Mouse (Mus musculus) testis, adult 2 months (tissue): ENCODE measurements around the gene Clca4a. TPM values are rescaled to one million over a fixed set of nuclear protein-coding genes. Genes with fewer than 3 reads are reported as not detected.
"Not testable (repeated sequence)": the region's sequence is repeated elsewhere in the genome, so short reads cannot be mapped to it uniquely, and the experiment has no call there.

Source experiments
- H3K27ac ChIP-seq: fragments of 200-500 bp; 2 replicates; pipeline ENCODE4 v1.5.1; 2012; ENCODE audit warnings: low read depth, low read length; ENCODE audit not compliant: control insufficient read depth, insufficient read depth
- H3K27me3 ChIP-seq: fragments of 200-500 bp; 2 replicates; pipeline ENCODE4 v1.6.1; 2012; ENCODE audit warnings: mild to moderate bottlenecking, low read length, moderate library complexity; ENCODE audit not compliant: control insufficient read depth, insufficient read depth
- H3K36me3 ChIP-seq: fragments of 200-500 bp; 2 replicates; pipeline ENCODE4 v1.6.1; 2012; ENCODE audit warnings: mild to moderate bottlenecking, low read length; ENCODE audit not compliant: control insufficient read depth, insufficient read depth
- H3K4me1 ChIP-seq: fragments of 200-500 bp; 2 replicates; pipeline ENCODE4 v1.6.1; 2012; ENCODE audit warnings: low read length; ENCODE audit not compliant: control insufficient read depth, insufficient read depth
- H3K4me3 ChIP-seq: fragments of 200-500 bp; 2 replicates; pipeline ENCODE4 v1.5.1; 2012; ENCODE audit warnings: low read depth, mild to moderate bottlenecking, low read length, moderate library complexity, mixed read lengths; ENCODE audit not compliant: control insufficient read depth
- CTCF ChIP-seq: fragments of 200-500 bp; IDR thresholded peaks from 2 replicates; pipeline ENCODE4 v1.5.1; 2012; ENCODE audit warnings: low read depth, mild to moderate bottlenecking, inconsistent platforms, low read length, moderate library complexity; ENCODE audit not compliant: control insufficient read depth, insufficient read depth, insufficient replicate concordance
- POLR2A ChIP-seq: fragments of 200-500 bp; IDR thresholded peaks from 2 replicates; pipeline ENCODE4 v1.6.1; 2012; ENCODE audit warnings: low read depth, mild to moderate bottlenecking, inconsistent platforms, low read length, moderate library complexity; ENCODE audit not compliant: control insufficient read depth
- polyA plus RNA-seq: library from polyadenylated mRNA; depleted of rRNA; stranded (reverse); fragments of >200 nt; gene quantifications from 2 replicates; pipeline ENCODE4 v1.2.3, GENCODE M21; 2012

Clca4a gene
- polyA plus RNA-seq, 1 experiment = not detected

- H3K27me3 ChIP-seq = no peaks in the 10 kb centered on the region
- TF ChIP-seq POLR2A (no peak), CTCF (no peak)
- H3K36me3 ChIP-seq = no peaks in the 10 kb centered on the region
- H3K4me3 ChIP-seq = no peak overlapping the region
- no peaks in the 10 kb centered on the region for H3K4me1 ChIP-seq
- no peak overlapping the region for H3K27ac ChIP-seq
Observed at GRCm38 (mm10) chr3:144977631-144978030, 2.8 kb upstream of the Clca4a start.

DNA sequence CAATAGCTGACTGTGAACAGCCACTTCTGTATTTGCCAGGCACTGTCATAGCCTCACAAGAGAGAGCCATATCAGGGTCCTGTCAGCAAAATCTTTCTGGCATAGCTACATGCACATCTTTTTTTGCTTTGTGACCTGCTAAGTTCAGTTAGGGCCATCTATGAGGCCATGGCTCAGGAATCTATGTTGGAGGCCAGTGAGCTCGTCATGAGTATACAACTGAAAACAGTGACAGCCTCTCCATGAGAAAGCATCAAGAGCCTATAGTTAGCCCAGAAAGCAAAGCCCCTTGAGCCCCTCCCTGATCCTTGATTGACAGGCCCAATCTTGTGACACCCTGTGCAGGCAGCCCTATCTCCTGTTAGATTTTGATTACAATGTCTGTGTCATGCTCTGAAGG is 1.2 kb upstream of the Clca4a start:
- Histone ChIP-seq H3K27me3 (no peaks in the 10 kb centered on the region), H3K36me3 (no peaks in the 10 kb centered on the region), H3K27ac (no peak overlapping the region), H3K4me1 (no peaks in the 10 kb centered on the region), H3K4me3 (no peak overlapping the region)
- no peak for TF ChIP-seq CTCF

DNA sequence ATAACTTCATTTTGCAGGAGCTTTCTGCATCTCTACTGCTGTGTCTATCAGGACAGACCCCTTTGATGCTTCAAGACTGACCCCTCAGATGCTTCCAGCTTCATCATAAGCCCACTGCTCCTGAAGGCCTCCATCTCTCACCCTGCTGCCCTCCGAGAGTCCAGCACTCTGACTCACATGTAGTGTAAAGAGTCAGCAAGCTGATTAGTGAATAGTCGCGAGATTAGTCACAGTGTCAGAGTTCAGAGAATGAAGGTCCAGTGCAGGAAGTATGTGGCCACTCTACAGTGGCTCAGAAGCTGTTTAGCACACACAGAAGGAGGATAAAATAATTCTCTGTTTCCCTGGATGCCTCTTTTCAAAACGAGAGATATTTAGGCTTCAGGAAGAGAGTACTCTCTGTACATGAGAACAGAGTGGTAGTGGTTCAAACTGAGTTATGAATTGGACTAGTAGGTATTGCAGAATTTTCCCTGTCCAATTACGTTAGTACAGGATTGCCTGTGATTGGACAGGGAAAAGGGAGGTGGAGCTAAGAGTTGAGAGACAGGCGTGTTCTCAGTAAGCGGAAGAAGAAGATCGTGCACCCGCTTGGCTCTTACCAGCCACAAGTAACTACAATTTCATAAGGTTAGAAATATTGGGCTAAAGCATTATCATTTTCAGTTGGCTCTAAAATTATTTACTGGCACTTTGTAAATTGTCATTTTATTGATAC is 3.1 kb downstream of the Clca4a start:
- no peaks in the 10 kb centered on the region for H3K27me3 ChIP-seq

GRCm38 (mm10) chr3:144969755-144970154 is 5.1 kb downstream of the Clca4a start:
- H3K4me3 ChIP-seq = no peak overlapping the region
- H3K36me3 ChIP-seq = no peaks in the 10 kb centered on the region
- no peaks in the 10 kb centered on the region for H3K4me1 ChIP-seq
- H3K27ac ChIP-seq = no peak overlapping the region
- TF ChIP-seq CTCF = no peak
- no peak for TF ChIP-seq POLR2A
- no peaks in the 10 kb centered on the region for H3K27me3 ChIP-seq

More for the DNA sequence above, 3.1 kb downstream of the Clca4a start:
- TF ChIP-seq POLR2A = no peak
- TF ChIP-seq CTCF = no peak
- Histone ChIP-seq H3K27ac (no peak overlapping the region), H3K4me1 (no peaks in the 10 kb centered on the region), H3K36me3 (no peaks in the 10 kb centered on the region), H3K4me3 (no peak overlapping the region)

DNA sequence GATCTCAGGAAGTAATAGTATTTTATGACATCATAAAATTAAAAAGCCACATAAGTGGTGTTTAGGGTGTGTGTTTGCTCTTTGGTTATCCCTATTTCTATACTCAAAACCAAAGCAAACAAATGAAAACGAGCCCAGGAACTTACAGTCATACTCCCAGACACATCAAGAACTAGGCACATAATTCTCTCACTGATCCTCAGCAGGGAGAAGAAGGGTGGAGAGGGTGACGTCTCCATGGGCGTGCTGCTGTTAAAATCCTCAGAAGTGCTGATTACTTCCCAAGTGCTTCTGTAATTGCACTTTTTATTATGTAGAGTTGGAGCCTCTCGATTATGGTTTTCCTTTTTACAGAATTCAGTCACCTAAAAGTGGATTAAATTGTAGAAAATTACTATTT is 8.8 kb downstream of the Clca4a start:
- no peaks in the 10 kb centered on the region for H3K4me1 ChIP-seq
- no peak overlapping the region for H3K27ac ChIP-seq
- no peak for TF ChIP-seq CTCF
- TF ChIP-seq POLR2A = no peak
- H3K4me3 ChIP-seq = no peak overlapping the region
- no peaks in the 10 kb centered on the region for H3K27me3 ChIP-seq
- no peaks in the 10 kb centered on the region for H3K36me3 ChIP-seq

DNA sequence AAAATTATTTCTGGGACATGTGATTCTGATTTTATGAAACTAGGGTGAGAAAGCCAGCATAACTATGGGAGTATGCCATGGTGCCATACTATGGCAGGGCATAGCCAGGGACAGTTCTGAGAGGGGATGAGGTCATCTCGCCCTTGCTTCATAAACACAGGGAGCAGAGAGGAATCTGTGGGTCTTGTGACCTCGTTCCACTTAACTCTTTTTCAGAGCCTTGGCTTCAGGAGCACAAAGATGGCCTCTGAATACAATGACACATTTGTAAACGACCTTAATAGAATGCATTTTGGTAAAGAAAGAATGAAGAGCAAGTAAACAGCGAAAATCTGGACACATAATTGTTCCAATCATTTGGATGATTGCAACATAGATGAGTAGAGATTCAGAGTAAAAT is 24.0 kb downstream of the Clca4a start:
- H3K27me3 ChIP-seq = no peaks in the 10 kb centered on the region
- H3K4me3 ChIP-seq = no peak overlapping the region
- H3K27ac ChIP-seq = no peak overlapping the region
- no peaks in the 10 kb centered on the region for H3K36me3 ChIP-seq
- no peaks in the 10 kb centered on the region for H3K4me1 ChIP-seq
- TF ChIP-seq POLR2A (no peak), CTCF (no peak)

DNA sequence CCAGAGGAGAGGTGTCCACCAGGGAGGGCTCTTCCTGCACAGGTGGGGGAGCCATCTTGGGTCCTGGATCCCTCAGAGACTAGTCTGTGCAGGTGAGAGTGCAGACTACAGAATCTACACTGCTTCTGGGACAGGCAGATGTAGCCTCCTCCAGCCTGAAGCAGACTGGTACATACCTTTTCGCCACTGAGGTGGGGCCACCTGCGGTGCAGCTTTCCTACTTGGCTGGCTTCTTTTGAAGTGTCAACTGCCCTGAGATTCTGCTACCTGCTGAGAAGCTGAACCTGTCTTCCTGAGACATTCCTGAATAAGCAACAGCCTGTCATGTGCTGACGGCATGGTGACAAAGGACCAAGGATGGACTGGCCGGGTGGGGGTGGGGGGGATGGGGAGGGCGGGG is 27.5 kb downstream of the Clca4a start:
- not testable (repeated sequence) for H3K27ac ChIP-seq, H3K4me1 ChIP-seq, H3K4me3 ChIP-seq, H3K27me3 ChIP-seq, H3K36me3 ChIP-seq

GRCm38 (mm10) chr3:144933625-144934024 is 41.2 kb downstream of the Clca4a start:
- not testable (repeated sequence) for H3K27me3 ChIP-seq, H3K27ac ChIP-seq, H3K36me3 ChIP-seq, H3K4me3 ChIP-seq, H3K4me1 ChIP-seq
